In genomic region chr3:152702274-152702843, GRCm38 (mm10) we compare ENCODE assay signal across 12 mouse cellular contexts. TPM values are rescaled to one million over a fixed set of nuclear protein-coding genes. Genes with fewer than 3 reads are reported as not detected.
DNase-seq lines count a peak whose midpoint lies in the region; ATAC-seq and TF ChIP-seq lines count a peak whose summit lies in the region.
"Had no signal": no experiment of that assay in that cellular context is flagged by ENCODE, and none has a peak within 500 bp of the region (broad histone marks: within the 10 kb centered on the region; RNA-seq: fewer than 3 reads in every experiment).

No protein-coding gene starts in this region.

- WGBS in liver, adult 2 months, result 52% methylated on average over 8 of the region's 8 CpGs
- WGBS in embryonic facial prominence, embryonic 10.5 days, result 46% methylated on average over 8 of the region's 8 CpGs
- WGBS in hindbrain, embryonic 13.5 days, result 54% methylated on average over 8 of the region's 8 CpGs
- 51% methylated on average over 8 of the region's 8 CpGs for WGBS in neural tube, embryonic 13.5 days

- peak overlapping the region; percentile 39 for H3K4me2 ChIP-seq in hindbrain, embryonic 13.5 days
- H3K4me2 ChIP-seq in neural tube, embryonic 13.5 days, result peak overlapping the region; percentile 32

- no peak for TF ChIP-seq POLR2A in liver, adult 2 months (IDR thresholded peaks at IDR 0.05; ENCODE audit: extremely low read depth, insufficient read depth, low read length)

- no peak overlapping the region for H3K27ac ChIP-seq in liver, adult 2 months (replicated peaks; ENCODE audit: insufficient read depth, low read depth, low read length)
- no peak overlapping the region for H3K27ac ChIP-seq in embryonic facial prominence, embryonic 10.5 days (replicated peaks)
- no peak overlapping the region for H3K27ac ChIP-seq in hindbrain, embryonic 13.5 days
- H3K27ac ChIP-seq in neural tube, embryonic 13.5 days (replicated peaks), result no peak overlapping the region
- H3K27ac ChIP-seq: macrophage had no signal

- no peaks in the 10 kb centered on the region for H3K27me3 ChIP-seq in liver, adult 2 months (ENCODE audit: control insufficient read depth, insufficient read depth, low read length)
- H3K27me3 ChIP-seq in embryonic facial prominence, embryonic 10.5 days (replicated peaks; ENCODE audit: low read depth, poor library complexity, severe bottlenecking), result no peaks in the 10 kb centered on the region
- H3K27me3 ChIP-seq in hindbrain, embryonic 13.5 days, result no peaks in the 10 kb centered on the region
- H3K27me3 ChIP-seq in neural tube, embryonic 13.5 days, result no peaks in the 10 kb centered on the region

- no peaks in the 10 kb centered on the region for H3K4me1 ChIP-seq in liver, adult 2 months (ENCODE audit: control insufficient read depth, insufficient read depth, low read length)
- peaks cover 4% of the 10 kb centered on the region; the same call in 1 of the 2 replicates for H3K4me1 ChIP-seq in embryonic facial prominence, embryonic 10.5 days
- no peaks in the 10 kb centered on the region for H3K4me1 ChIP-seq in hindbrain, embryonic 13.5 days (replicated peaks)
- no peaks in the 10 kb centered on the region for H3K4me1 ChIP-seq in neural tube, embryonic 13.5 days (replicated peaks)

- no peaks in the 10 kb centered on the region for H3K36me3 ChIP-seq in liver, adult 2 months (ENCODE audit: control insufficient read depth, insufficient read depth, low read length)
- H3K36me3 ChIP-seq in embryonic facial prominence, embryonic 10.5 days (replicated peaks), result no peaks in the 10 kb centered on the region
- no peaks in the 10 kb centered on the region for H3K36me3 ChIP-seq in hindbrain, embryonic 13.5 days
- H3K36me3 ChIP-seq in neural tube, embryonic 13.5 days, result no peaks in the 10 kb centered on the region

- ATAC-seq in hindbrain, embryonic 13.5 days (ENCODE audit: low FRiP score), result no peak
- no peak for ATAC-seq in neural tube, embryonic 13.5 days (ENCODE audit: low read depth)
- no peak for ATAC-seq in inflammation-experienced regulatory T-cells, adult 6 months
- ATAC-seq: activated CD4-positive, CD25-positive, alpha-beta regulatory T cell, adult 4 months had no signal

- H3K9me3 ChIP-seq in embryonic facial prominence, embryonic 10.5 days, result no peaks in the 10 kb centered on the region
- H3K9me3 ChIP-seq in hindbrain, embryonic 13.5 days, result no peaks in the 10 kb centered on the region
- H3K9me3 ChIP-seq in neural tube, embryonic 13.5 days, result no peaks in the 10 kb centered on the region

- DNase-seq in liver, adult 2 months (ENCODE audit: extremely low read depth, low read depth, low spot score), result peak; percentile 50
- DNase-seq in liver, result no peak
- peak; percentile 22 for DNase-seq in embryonic facial prominence, embryonic 10.5 days (ENCODE audit: low spot score)
- DNase-seq in urinary bladder, adult 2 months (ENCODE audit: low spot score), result no peak
- no peak for DNase-seq in adrenal gland, postnatal 36 days
- DNase-seq: kidney, postnatal 14 days; right cerebral cortex, postnatal 4 days had no signal

- TF ChIP-seq CTCF in liver, adult 2 months (IDR thresholded peaks at IDR 0.05; ENCODE audit: low read depth, low read length), result no peak

- no peak overlapping the region for H3K9ac ChIP-seq in liver, adult 2 months (ENCODE audit: low read depth, low read length)
- H3K9ac ChIP-seq in hindbrain, embryonic 13.5 days, result no peak overlapping the region
- no peak overlapping the region for H3K9ac ChIP-seq in neural tube, embryonic 13.5 days

- H3K4me3 ChIP-seq in liver, adult 2 months (ENCODE audit: insufficient read depth, low read depth, low read length), result peak overlapping the region; percentile 54
- H3K4me3 ChIP-seq in embryonic facial prominence, embryonic 10.5 days, result peak overlapping the region; percentile 40
- peak overlapping the region; percentile 24 for H3K4me3 ChIP-seq in hindbrain, embryonic 13.5 days
- H3K4me3 ChIP-seq in neural tube, embryonic 13.5 days, result no peak overlapping the region

- H3K79me2 ChIP-seq in liver, adult 2 months (ENCODE audit: control insufficient read depth, insufficient read depth, low read length), result no peaks in the 10 kb centered on the region

RNA-seq across cellular contexts. Expression of gene Pigk, which starts 11.5 kb away (rescaled TPM):
- total RNA-seq in liver, adult 2 months (2014; rRNA removed), result 23.7 and 27.1 TPM in 2 replicates
- 13.9 and 14.1 TPM in 2 replicates for polyA plus RNA-seq in liver, adult 2 months (2012; rRNA removed)
- 32.4 and 34.1 TPM in 2 replicates for polyA plus RNA-seq in embryonic facial prominence, embryonic 10.5 days (2016; fragmentation: Nextera tagmentation; extraction: Ambion mirVana)
- polyA plus RNA-seq in hindbrain, embryonic 13.5 days (2015; fragmentation: Nextera tagmentation; extraction: Ambion mirVana), result 47.9 and 51.0 TPM in 2 replicates
- polyA plus RNA-seq in neural tube, embryonic 13.5 days (2015; fragmentation: Nextera tagmentation; extraction: Ambion mirVana), result 47.9 and 52.4 TPM in 2 replicates
- polyA plus RNA-seq in inflammation-experienced regulatory T-cells, adult 6 months (2017; shearing (Covaris generic)), result 10 to 100 TPM; 43.0 to 63.4 (median 56.5) TPM
- 20.7 and 21.6 TPM in 2 replicates for polyA plus RNA-seq in urinary bladder, adult 2 months (2012; rRNA removed)
- total RNA-seq in adrenal gland, postnatal 36 days (2021), result 10 to 100 TPM; 58.8 to 69.0 TPM

RNA-seq across cellular contexts. Expression of gene Ak5, which starts 34.2 kb away (rescaled TPM):
- total RNA-seq in liver, adult 2 months (2014; rRNA removed), result 0.07 TPM in 1 of 2 replicates, not detected in the other
- polyA plus RNA-seq in liver, adult 2 months (2012; rRNA removed), result 0.12 TPM in 1 of 2 replicates, not detected in the other
- polyA plus RNA-seq in embryonic facial prominence, embryonic 10.5 days (2016; fragmentation: Nextera tagmentation; extraction: Ambion mirVana), result 0.93 and 1.3 TPM in 2 replicates
- 5.6 and 7.0 TPM in 2 replicates for polyA plus RNA-seq in hindbrain, embryonic 13.5 days (2015; fragmentation: Nextera tagmentation; extraction: Ambion mirVana)
- 7.2 and 7.3 TPM in 2 replicates for polyA plus RNA-seq in neural tube, embryonic 13.5 days (2015; fragmentation: Nextera tagmentation; extraction: Ambion mirVana)
- polyA plus RNA-seq in inflammation-experienced regulatory T-cells, adult 6 months (2017; shearing (Covaris generic)), result under 1 TPM in 1 of 3 experiments, not detected in 2; 0.09 TPM
- polyA plus RNA-seq in urinary bladder, adult 2 months (2012; rRNA removed), result 0.92 and 1.5 TPM in 2 replicates
- 1 to 10 TPM; 2.8 to 4.5 TPM for total RNA-seq in adrenal gland, postnatal 36 days (2021)
- polyA plus RNA-seq: activated CD4-positive, CD25-positive, alpha-beta regulatory T cell, adult 4 months; macrophage had no signal

Comparison
In these comparisons a context has a peak if more than half of its experiments do, and no peak if none do; other contexts are left out.
1. DNase-seq: peak in liver, adult 2 months (single experiment) and embryonic facial prominence, embryonic 10.5 days (single experiment); none in liver (single experiment), urinary bladder, adult 2 months (single experiment) and adrenal gland, postnatal 36 days (0 of 2).